Mouse (Mus musculus) stomach, embryonic 16.5 days (tissue): Measurements from ENCODE around the gene Iqgap3. TPM values are rescaled to one million over a fixed set of nuclear protein-coding genes. Genes with fewer than 3 reads are reported as not detected.

Experiments used
- ATAC-seq: fragments of 200-750 bp; cut with Nextera tagmentation; 2 replicates; pipeline ENCODE4 v1.8.0; 2017; ENCODE audit warnings: moderate number of reproducible peaks, moderate TSS enrichment; ENCODE audit not compliant: insufficient read depth, low FRiP score
- H3K27ac ChIP-seq: fragments of 300-500 bp; sonication (generic); 2 replicates; pipeline ENCODE4 v1.5.1; 2014; ENCODE audit warnings: low read length
- H3K27me3 ChIP-seq: fragments of 300-500 bp; sonication (generic); 2 replicates; pipeline ENCODE4 v1.6.1; 2014; ENCODE audit warnings: low read length, control low read depth, mixed read lengths; ENCODE audit not compliant: control insufficient read depth, insufficient read depth
- H3K36me3 ChIP-seq: fragments of 300-500 bp; sonication (generic); 2 replicates; pipeline ENCODE4 v1.6.1; 2014; ENCODE audit warnings: low read length; ENCODE audit not compliant: control insufficient read depth, insufficient read depth
- H3K4me1 ChIP-seq: fragments of 300-500 bp; sonication (generic); 2 replicates; pipeline ENCODE4 v1.6.1; 2014; ENCODE audit warnings: low read length, control low read depth, mixed read lengths; ENCODE audit not compliant: control insufficient read depth, insufficient read depth
- H3K4me2 ChIP-seq: fragments of 300-500 bp; sonication (generic); 2 replicates; pipeline ENCODE4 v1.6.1; 2014; ENCODE audit warnings: low read depth, low read length, mixed read lengths
- H3K4me3 ChIP-seq: fragments of 300-500 bp; sonication (generic); replicated peaks from 2 replicates; pipeline ENCODE4 v1.5.1; 2014; ENCODE audit warnings: mild to moderate bottlenecking, low read length
- H3K9ac ChIP-seq: fragments of 300-500 bp; sonication (generic); 2 replicates; pipeline ENCODE4 v1.6.1; 2014; ENCODE audit warnings: low read length
- H3K9me3 ChIP-seq: fragments of 300-500 bp; sonication (generic); replicated peaks from 2 replicates; pipeline ENCODE4 v1.6.1; 2016; ENCODE audit warnings: low read length, control low read depth; ENCODE audit not compliant: control insufficient read depth
- WGBS: fragments of 180-500 bp; shearing (Covaris S2); extraction: QIAGEN DNeasy Blood & Tissue Kit; methylation state at CpG from one replicate; pipeline ENCODE4 v1.1.7; 2014; 5-methylcytosine and 5-hydroxymethylcytosine counted together
- polyA plus RNA-seq: library from polyadenylated mRNA; unstranded; fragments of >200 nt; fragmentation: Nextera tagmentation; extraction: Ambion mirVana; gene quantifications from 2 replicates; pipeline ENCODE4 v1.2.1, GENCODE M21; 2015

Gene Iqgap3
- polyA plus RNA-seq, 1 experiment from 2014 or later, result 17.1 TPM

GRCm38 (mm10) chr3:88149510-88149974, 67.8 kb downstream of the Iqgap3 start:
- H3K4me1 ChIP-seq, result peaks cover 65% of the 10 kb centered on the region
- no peaks in the 10 kb centered on the region for H3K27me3 ChIP-seq
- ATAC-seq, result no peak
- H3K27ac ChIP-seq, result peak overlapping the region; percentile 82
- no peaks in the 10 kb centered on the region for H3K36me3 ChIP-seq
- no peak overlapping the region for H3K4me3 ChIP-seq
- peak overlapping the region; percentile 11 for H3K4me2 ChIP-seq
- peak overlapping the region; percentile 59 for H3K9ac ChIP-seq
- no peaks in the 10 kb centered on the region for H3K9me3 ChIP-seq
- 29% methylated on average over 6 of the region's 6 CpGs for WGBS

GRCm38 (mm10) chr3:88150061-88150998, 68.6 kb downstream of the Iqgap3 start:
- H3K4me3 ChIP-seq, result 0 out of 2 replicates have a peak overlapping the region, but pooled peaks have one; percentile 5
- WGBS, result 28% methylated on average over 14 of the region's 14 CpGs
- H3K4me1 ChIP-seq, result peaks cover 57% of the 10 kb centered on the region

GRCm38 (mm10) chr3:88150999-88151364, 69.2 kb downstream of the Iqgap3 start:
- Histone ChIP-seq H3K27ac (peak overlapping the region; percentile 82), H3K9ac (peak overlapping the region; percentile 59; the same call in 1 of the 2 replicates), H3K4me3 (no peak overlapping the region), H3K36me3 (no peaks in the 10 kb centered on the region; the same call in 1 of the 2 replicates), H3K4me1 (peaks cover 51% of the 10 kb centered on the region), H3K9me3 (no peaks in the 10 kb centered on the region), H3K4me2 (no peak overlapping the region), H3K27me3 (no peaks in the 10 kb centered on the region)
- ATAC-seq, result no peak
- WGBS, result 61% methylated on average over 3 of the region's 3 CpGs

More at GRCm38 (mm10) chr3:88150061-88150998, 68.6 kb downstream of the Iqgap3 start:
- peak overlapping the region; percentile 59 for H3K9ac ChIP-seq
- peak; percentile 17; the same call in 1 of the 2 replicates for ATAC-seq
- peak overlapping the region; percentile 82 for H3K27ac ChIP-seq
- no peaks in the 10 kb centered on the region for H3K36me3 ChIP-seq
- H3K27me3 ChIP-seq, result no peaks in the 10 kb centered on the region
- peak overlapping the region; percentile 11 for H3K4me2 ChIP-seq
- H3K9me3 ChIP-seq, result no peaks in the 10 kb centered on the region

DNA sequence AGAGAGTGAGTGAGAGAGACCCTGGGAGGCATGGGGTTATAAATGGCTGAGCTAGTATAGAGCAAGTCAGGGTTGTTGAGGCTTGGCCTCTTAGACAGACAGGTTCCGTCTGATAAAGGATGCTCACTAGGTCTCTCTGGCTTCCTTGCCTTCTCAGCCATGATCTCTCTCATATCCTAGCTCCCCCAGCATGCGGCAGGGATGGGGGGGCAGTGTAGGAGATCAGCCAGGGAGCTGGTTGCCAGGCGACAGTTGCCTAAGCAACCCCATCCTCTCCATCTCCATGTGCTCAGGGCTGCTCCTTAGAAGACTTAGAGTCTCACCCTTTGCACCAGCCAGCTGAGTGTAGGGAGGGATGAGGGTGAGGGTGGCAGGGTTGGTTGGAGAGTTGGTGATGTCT, 70.3 kb downstream of the Iqgap3 start:
- no peak for ATAC-seq
- H3K9ac ChIP-seq, result no peak overlapping the region
- H3K27ac ChIP-seq, result no peak overlapping the region
- H3K27me3 ChIP-seq, result no peaks in the 10 kb centered on the region
- H3K4me2 ChIP-seq, result no peak overlapping the region
- H3K36me3 ChIP-seq, result peaks cover 5% of the 10 kb centered on the region
- H3K4me3 ChIP-seq, result no peak overlapping the region
- H3K9me3 ChIP-seq, result no peaks in the 10 kb centered on the region
- peaks cover 43% of the 10 kb centered on the region for H3K4me1 ChIP-seq
- WGBS, result 67% methylated on average over 3 of the region's 3 CpGs

- Histone ChIP-seq H3K27me3 (no peaks in the 10 kb centered on the region), H3K27ac (no peak overlapping the region), H3K4me2 (no peak overlapping the region), H3K4me3 (no peak overlapping the region), H3K9ac (no peak overlapping the region), H3K4me1 (peaks cover 36% of the 10 kb centered on the region), H3K36me3 (peaks cover 11% of the 10 kb centered on the region), H3K9me3 (no peaks in the 10 kb centered on the region)
- no peak for ATAC-seq
- WGBS, result 73% methylated on average over 3 of the region's 3 CpGs
Measured at GRCm38 (mm10) chr3:88153290-88154011, 71.7 kb downstream of the Iqgap3 start.

DNA sequence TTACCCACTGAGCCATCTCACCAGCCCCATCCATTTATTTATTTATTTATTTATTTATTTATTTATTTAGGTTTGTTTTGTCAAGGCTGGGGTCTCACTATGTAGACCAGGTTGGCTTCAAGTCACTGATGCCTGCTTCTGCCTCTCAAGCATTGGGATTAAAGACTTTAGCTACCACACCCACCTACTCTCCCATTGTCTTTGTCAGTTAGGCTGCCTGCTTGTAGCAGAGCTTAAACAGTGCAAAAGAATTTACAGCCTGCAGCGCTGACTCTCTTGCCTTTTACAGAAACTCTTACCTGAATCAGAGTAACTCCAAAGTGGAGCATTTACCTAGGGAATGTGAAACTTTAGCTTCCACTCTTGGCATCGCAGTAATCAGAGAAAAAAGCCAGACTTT, 72.5 kb downstream of the Iqgap3 start:
- Histone ChIP-seq H3K4me3 (no peak overlapping the region), H3K36me3 (peaks cover 16% of the 10 kb centered on the region), H3K4me1 (peaks cover 28% of the 10 kb centered on the region), H3K4me2 (no peak overlapping the region), H3K9ac (no peak overlapping the region), H3K27ac (no peak overlapping the region), H3K9me3 (no peaks in the 10 kb centered on the region), H3K27me3 (no peaks in the 10 kb centered on the region)
- no peak for ATAC-seq
- WGBS, result 84% methylated on average over 2 of the region's 2 CpGs

- H3K4me1 ChIP-seq, result peaks cover 7% of the 10 kb centered on the region; the same call in 1 of the 2 replicates
- no peaks in the 10 kb centered on the region for H3K9me3 ChIP-seq
- H3K27me3 ChIP-seq, result no peaks in the 10 kb centered on the region
- H3K4me3 ChIP-seq, result no peak overlapping the region
- H3K4me2 ChIP-seq, result no peak overlapping the region
- H3K9ac ChIP-seq, result no peak overlapping the region
- H3K36me3 ChIP-seq, result peaks cover 30% of the 10 kb centered on the region
- no peak for ATAC-seq
- H3K27ac ChIP-seq, result no peak overlapping the region
Measured at GRCm38 (mm10) chr3:88156817-88157216, 75.0 kb downstream of the Iqgap3 start.

DNA sequence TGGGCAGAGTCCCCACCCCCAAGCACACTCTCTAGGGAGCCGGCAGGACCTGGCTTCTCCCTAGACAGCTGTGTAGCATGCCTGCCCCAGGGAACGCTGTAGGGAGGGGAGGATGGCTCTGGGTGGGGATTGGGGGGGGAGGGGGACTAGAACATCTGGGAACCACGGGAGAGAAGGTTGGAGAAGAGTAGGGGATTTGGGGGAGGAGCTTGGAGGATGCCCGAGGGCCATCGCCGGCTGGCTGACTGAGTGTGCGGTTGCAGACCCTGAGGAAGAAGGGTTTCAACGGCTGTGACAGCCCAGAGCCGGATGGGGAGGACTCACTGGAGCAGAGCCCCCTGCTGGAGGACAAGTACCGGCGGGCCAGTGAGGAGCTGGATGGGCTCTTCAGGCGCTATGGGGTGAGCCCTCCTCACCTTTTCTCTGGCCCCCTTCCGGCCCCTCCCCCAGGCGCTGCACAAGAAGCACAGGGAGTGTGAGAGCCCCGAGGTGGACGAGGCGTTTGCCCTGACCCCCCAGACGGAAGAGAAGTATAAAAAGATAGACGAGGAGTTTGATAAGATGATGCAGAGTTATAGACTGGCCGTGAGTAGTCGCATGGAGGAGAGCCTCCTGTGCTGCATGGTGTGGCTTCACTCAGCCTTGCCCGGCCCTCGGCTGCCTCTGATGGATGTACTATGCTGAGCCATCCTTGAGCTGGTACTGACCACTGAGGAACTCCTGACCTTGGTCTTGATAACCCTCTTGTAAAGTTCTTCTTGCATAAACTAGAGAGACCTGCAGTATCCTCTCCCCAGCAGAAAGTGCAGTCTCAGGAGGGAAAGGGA, 76.2 kb downstream of the Iqgap3 start:
- H3K36me3 ChIP-seq, result peaks cover 35% of the 10 kb centered on the region

More for the DNA sequence above, 76.2 kb downstream of the Iqgap3 start:
- no peak overlapping the region for H3K4me2 ChIP-seq
- peak; percentile 37; the same call in 1 of the 2 replicates for ATAC-seq
- H3K27ac ChIP-seq, result no peak overlapping the region
- no peaks in the 10 kb centered on the region for H3K27me3 ChIP-seq
- peaks cover 7% of the 10 kb centered on the region; the same call in 1 of the 2 replicates for H3K4me1 ChIP-seq
- H3K4me3 ChIP-seq, result no peak overlapping the region
- no peak overlapping the region for H3K9ac ChIP-seq
- H3K9me3 ChIP-seq, result no peaks in the 10 kb centered on the region
- 24% methylated on average over 23 of the region's 23 CpGs for WGBS
